Mouse (Mus musculus) embryonic facial prominence, embryonic 12.5 days (tissue): ENCODE measurements around the gene Slc47a1. TPM values are rescaled to one million over a fixed set of nuclear protein-coding genes. Genes with fewer than 3 reads are reported as not detected.
"Not testable (repeated sequence)": the region's sequence is repeated elsewhere in the genome, so short reads cannot be mapped to it uniquely, and the experiment has no call there.

Experiments
- ATAC-seq: fragments of 200-750 bp; cut with Nextera tagmentation; 2 replicates; pipeline ENCODE4 v1.8.0; 2017; ENCODE audit not compliant: insufficient number of reproducible peaks, insufficient read depth, low FRiP score, low TSS enrichment
- H3K27ac ChIP-seq: fragments of 300-500 bp; sonication (generic); 2 replicates; pipeline ENCODE4 v1.5.1; 2016; ENCODE audit warnings: mild to moderate bottlenecking
- H3K27me3 ChIP-seq: fragments of 300-500 bp; sonication (generic); 2 replicates; pipeline ENCODE4 v1.6.1; 2016; ENCODE audit warnings: mild to moderate bottlenecking, moderate library complexity
- H3K36me3 ChIP-seq: fragments of 300-500 bp; sonication (generic); 2 replicates; pipeline ENCODE4 v1.6.1; 2016; ENCODE audit warnings: mild to moderate bottlenecking
- H3K4me1 ChIP-seq: fragments of 300-500 bp; sonication (generic); 2 replicates; pipeline ENCODE4 v1.6.1; 2016
- H3K4me2 ChIP-seq: fragments of 300-500 bp; sonication (generic); replicated peaks from 2 replicates; pipeline ENCODE4 v1.6.1; 2016; ENCODE audit warnings: mild to moderate bottlenecking, moderate library complexity
- H3K4me3 ChIP-seq: fragments of 300-500 bp; sonication (generic); 2 replicates; pipeline ENCODE4 v1.5.1; 2016; ENCODE audit warnings: mild to moderate bottlenecking
- H3K9ac ChIP-seq: fragments of 300-500 bp; sonication (generic); 2 replicates; pipeline ENCODE4 v1.6.1; 2016; ENCODE audit warnings: mild to moderate bottlenecking, moderate library complexity
- H3K9me3 ChIP-seq: fragments of 300-500 bp; sonication (generic); 2 replicates; pipeline ENCODE4 v1.6.1; 2016; ENCODE audit warnings: mild to moderate bottlenecking, moderate library complexity
- WGBS: fragments of 180-500 bp; shearing (Covaris S2); methylation state at CpG from one replicate; pipeline ENCODE4 v1.1.7; 2016; 5-methylcytosine and 5-hydroxymethylcytosine counted together
- polyA plus RNA-seq: library from polyadenylated mRNA; unstranded; fragments of >200 nt; fragmentation: Nextera tagmentation; extraction: Ambion mirVana; gene quantifications from 2 replicates; pipeline ENCODE4 v1.2.1, GENCODE M21; 2016

Slc47a1 gene
- polyA plus RNA-seq, 1 experiment from 2014 or later, result 0.10 TPM

DNA sequence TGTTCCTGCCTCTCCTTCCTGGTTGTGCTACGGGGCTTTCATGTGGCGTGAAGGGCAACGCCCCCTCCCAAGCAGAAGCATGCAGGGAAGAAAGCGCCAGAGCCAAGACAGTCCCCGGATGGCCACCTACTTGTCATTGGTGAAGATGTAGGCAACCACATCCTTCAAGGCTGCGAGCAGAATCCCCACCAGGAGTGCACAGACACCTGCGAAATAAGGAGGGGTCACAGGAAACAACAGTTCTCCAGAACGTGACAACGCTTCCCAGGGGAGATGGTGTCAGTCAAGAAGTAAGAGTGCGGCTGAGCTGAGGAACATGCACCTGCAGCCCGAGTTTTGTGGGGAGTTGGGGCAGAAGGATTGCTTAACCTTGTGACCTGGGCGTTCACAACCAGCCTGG lies 68.3 kb downstream of the Slc47a1 start:
- no peak for ATAC-seq
- H3K9ac ChIP-seq, result no peak overlapping the region
- no peaks in the 10 kb centered on the region; the same call in 1 of the 2 replicates for H3K27me3 ChIP-seq
- H3K9me3 ChIP-seq, result 0 out of 2 replicates have a peak, but pooled peaks cover 5% of the 10 kb centered on the region
- H3K4me2 ChIP-seq, result no peak overlapping the region
- no peaks in the 10 kb centered on the region for H3K4me1 ChIP-seq
- no peak overlapping the region for H3K27ac ChIP-seq
- no peaks in the 10 kb centered on the region for H3K36me3 ChIP-seq
- H3K4me3 ChIP-seq, result no peak overlapping the region
- WGBS, result 52% methylated on average over 12 of the region's 12 CpGs

DNA sequence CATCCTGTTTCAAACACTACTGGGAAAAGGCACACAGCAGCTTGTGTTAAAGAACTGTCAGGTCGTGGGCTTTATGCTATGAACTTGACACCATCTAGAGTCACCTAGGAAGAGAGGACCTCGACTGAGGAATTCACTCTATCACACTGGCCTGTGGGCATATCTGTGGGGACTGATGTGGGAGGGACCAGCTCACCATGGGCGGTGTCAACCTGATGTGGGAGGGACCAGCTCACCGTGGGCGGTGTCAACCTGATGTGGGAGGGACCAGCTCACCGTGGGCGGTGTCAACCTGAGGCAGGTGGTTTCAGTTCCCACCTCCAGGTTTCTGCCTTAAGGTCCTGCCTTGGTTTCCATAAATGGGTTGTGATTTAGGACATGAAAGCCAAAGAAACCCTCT lies 70.3 kb downstream of the Slc47a1 start:
- 33% methylated on average over 7 of the region's 7 CpGs for WGBS
- Histone ChIP-seq H3K27me3 (no peaks in the 10 kb centered on the region; the same call in 1 of the 2 replicates), H3K4me2 (no peak overlapping the region), H3K4me3 (no peak overlapping the region), H3K27ac (no peak overlapping the region), H3K4me1 (no peaks in the 10 kb centered on the region), H3K9ac (no peak overlapping the region), H3K9me3 (0 out of 2 replicates have a peak, but pooled peaks cover 5% of the 10 kb centered on the region), H3K36me3 (no peaks in the 10 kb centered on the region)
- no peak for ATAC-seq

DNA sequence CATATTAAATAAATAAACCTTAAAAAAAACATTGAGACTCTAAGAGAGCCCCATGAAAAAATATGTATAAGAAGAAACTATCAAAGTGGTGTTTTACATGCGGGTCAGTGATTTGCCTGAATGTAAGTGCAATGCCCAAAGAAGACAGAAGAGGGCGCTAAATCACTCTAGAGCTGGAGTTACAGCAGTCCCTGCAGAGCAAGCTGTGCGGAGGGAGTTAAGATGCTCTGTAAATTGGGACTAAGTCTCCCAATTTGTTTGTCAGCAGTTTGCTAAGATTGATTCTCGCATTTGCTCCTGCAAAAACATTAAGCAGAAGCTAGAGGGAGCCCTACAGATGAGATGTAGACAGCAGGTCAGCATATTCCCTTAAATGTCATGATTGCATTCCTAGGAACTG lies 72.8 kb downstream of the Slc47a1 start:
- H3K9ac ChIP-seq, result no peak overlapping the region
- peaks cover 6% of the 10 kb centered on the region; the same call in 1 of the 2 replicates for H3K4me1 ChIP-seq
- ATAC-seq, result no peak
- H3K4me3 ChIP-seq, result no peak overlapping the region
- H3K27me3 ChIP-seq, result no peaks in the 10 kb centered on the region; the same call in 1 of the 2 replicates
- H3K27ac ChIP-seq, result no peak overlapping the region
- 79% methylated on average over 4 of the region's 4 CpGs for WGBS
- no peak overlapping the region for H3K4me2 ChIP-seq
- H3K9me3 ChIP-seq, result 0 out of 2 replicates have a peak, but pooled peaks cover 5% of the 10 kb centered on the region
- no peaks in the 10 kb centered on the region for H3K36me3 ChIP-seq

DNA sequence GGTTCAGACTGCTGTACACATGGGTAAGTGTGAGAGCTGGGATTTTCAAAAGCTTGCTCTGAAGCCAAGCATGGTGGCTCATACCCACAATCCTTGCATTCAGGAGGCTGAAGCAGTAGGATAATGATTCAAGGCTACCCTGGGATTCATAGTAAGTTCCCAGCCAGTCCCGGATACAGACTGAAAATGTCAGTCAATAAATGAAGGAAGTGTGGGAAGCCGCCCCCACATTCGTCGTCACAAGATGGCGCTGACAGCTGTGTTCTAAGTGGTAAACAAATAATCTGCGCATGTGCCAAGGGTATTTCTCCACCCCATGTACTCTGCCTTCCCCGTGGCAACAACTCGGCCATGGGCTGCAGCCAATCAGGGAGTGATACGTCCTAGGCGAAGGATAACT lies 73.6 kb downstream of the Slc47a1 start:
- H3K4me1 ChIP-seq, ATAC-seq, H3K27me3 ChIP-seq, H3K36me3 ChIP-seq, H3K9me3 ChIP-seq, H3K4me2 ChIP-seq, H3K27ac ChIP-seq, H3K9ac ChIP-seq, H3K4me3 ChIP-seq: not testable (repeated sequence)
- 95% methylated on average over 6 of the region's 10 CpGs for WGBS

- Histone ChIP-seq H3K36me3 (no peaks in the 10 kb centered on the region), H3K27me3 (no peaks in the 10 kb centered on the region), H3K9ac (no peak overlapping the region), H3K4me2 (peak overlapping the region; percentile 31), H3K9me3 (0 out of 2 replicates have a peak, but pooled peaks cover 5% of the 10 kb centered on the region), H3K4me3 (no peak overlapping the region), H3K4me1 (peaks cover 6% of the 10 kb centered on the region; the same call in 1 of the 2 replicates), H3K27ac (no peak overlapping the region)
- no peak for ATAC-seq
- WGBS, result 32% methylated on average over 12 of the region's 16 CpGs
Observed at GRCm38 (mm10) chr11:61300716-61301392, 77.3 kb downstream of the Slc47a1 start.

DNA sequence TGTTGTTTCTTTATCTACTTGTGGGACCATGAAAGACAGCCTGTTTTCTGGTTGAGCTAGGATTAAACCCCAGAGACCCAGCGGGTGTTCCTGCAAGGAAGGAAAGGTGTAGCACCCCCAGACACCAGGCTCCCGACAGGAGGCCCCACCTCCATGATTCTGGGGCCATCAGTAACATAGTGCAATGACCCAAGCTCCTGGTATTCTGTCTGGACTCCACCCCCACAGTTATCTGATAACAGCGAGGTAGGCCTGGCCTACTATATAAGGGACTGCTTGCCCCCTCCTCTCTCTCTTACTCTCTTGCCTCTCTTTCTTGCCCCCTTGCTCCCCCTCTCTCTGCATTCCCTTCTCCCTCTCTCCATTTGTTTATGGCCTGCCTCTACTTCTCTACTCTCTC lies 77.9 kb downstream of the Slc47a1 start:
- Histone ChIP-seq H3K4me3 (no peak overlapping the region), H3K9ac (no peak overlapping the region), H3K27me3 (no peaks in the 10 kb centered on the region), H3K36me3 (no peaks in the 10 kb centered on the region), H3K4me2 (peak overlapping the region; percentile 31; the same call in 1 of the 2 replicates), H3K27ac (no peak overlapping the region), H3K4me1 (peaks cover 6% of the 10 kb centered on the region; the same call in 1 of the 2 replicates), H3K9me3 (0 out of 2 replicates have a peak, but pooled peaks cover under 1% of the 10 kb centered on the region)
- 64% methylated on average over 3 of the region's 3 CpGs for WGBS
- no peak for ATAC-seq

DNA sequence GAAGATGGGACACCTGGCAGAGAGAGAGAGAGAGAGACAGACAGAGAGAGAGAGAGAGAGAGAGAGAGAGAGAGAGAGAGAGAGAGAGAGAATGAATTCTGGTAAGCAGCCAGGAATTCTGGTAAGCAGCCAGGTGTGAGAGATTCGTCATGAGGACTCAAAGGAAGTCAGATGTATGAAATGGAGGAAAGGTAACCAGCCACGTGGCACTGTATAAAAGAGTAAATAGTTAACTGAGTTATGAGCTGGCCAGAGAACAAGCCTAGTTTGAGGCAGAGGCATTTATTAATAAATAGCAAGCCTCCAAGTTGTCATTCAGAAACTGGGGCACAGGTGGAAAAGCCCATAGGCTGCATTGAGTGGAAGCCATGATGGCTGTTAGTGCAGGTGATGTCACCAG lies 80.2 kb downstream of the Slc47a1 start:
- WGBS, result 79% methylated on average over 2 of the region's 2 CpGs
- Histone ChIP-seq H3K4me1 (peaks cover 6% of the 10 kb centered on the region; the same call in 1 of the 2 replicates), H3K4me2 (no peak overlapping the region), H3K9ac (no peak overlapping the region), H3K4me3 (no peak overlapping the region), H3K27ac (no peak overlapping the region), H3K9me3 (no peaks in the 10 kb centered on the region), H3K36me3 (no peaks in the 10 kb centered on the region), H3K27me3 (no peaks in the 10 kb centered on the region)
- no peak for ATAC-seq

GRCm38 (mm10) chr11:61297326-61297725 lies 80.8 kb downstream of the Slc47a1 start:
- ATAC-seq, result no peak
- 78% methylated on average over 2 of the region's 2 CpGs for WGBS
- no peak overlapping the region for H3K27ac ChIP-seq
- H3K9ac ChIP-seq, result no peak overlapping the region
- no peak overlapping the region for H3K4me3 ChIP-seq
- peaks cover 6% of the 10 kb centered on the region; the same call in 1 of the 2 replicates for H3K4me1 ChIP-seq
- H3K4me2 ChIP-seq, result no peak overlapping the region
- no peaks in the 10 kb centered on the region for H3K36me3 ChIP-seq
- no peaks in the 10 kb centered on the region for H3K27me3 ChIP-seq
- H3K9me3 ChIP-seq, result no peaks in the 10 kb centered on the region

GRCm38 (mm10) chr11:61296556-61296955 lies 81.6 kb downstream of the Slc47a1 start:
- H3K4me1 ChIP-seq, result peaks cover 6% of the 10 kb centered on the region; the same call in 1 of the 2 replicates
- no peak overlapping the region for H3K27ac ChIP-seq
- H3K36me3 ChIP-seq, result no peaks in the 10 kb centered on the region
- no peaks in the 10 kb centered on the region for H3K9me3 ChIP-seq
- no peak overlapping the region for H3K9ac ChIP-seq
- H3K4me2 ChIP-seq, result no peak overlapping the region
- ATAC-seq, result no peak
- no peaks in the 10 kb centered on the region for H3K27me3 ChIP-seq
- 66% methylated on average over 1 of the region's 1 CpGs for WGBS
- H3K4me3 ChIP-seq, result no peak overlapping the region

GRCm38 (mm10) chr11:61295556-61295955 lies 82.6 kb downstream of the Slc47a1 start:
- Histone ChIP-seq H3K4me2 (no peak overlapping the region), H3K4me3 (no peak overlapping the region), H3K27ac (no peak overlapping the region), H3K9ac (no peak overlapping the region), H3K36me3 (no peaks in the 10 kb centered on the region), H3K9me3 (no peaks in the 10 kb centered on the region), H3K4me1 (peaks cover 2% of the 10 kb centered on the region; the same call in 1 of the 2 replicates), H3K27me3 (no peaks in the 10 kb centered on the region)
- 87% methylated on average over 2 of the region's 2 CpGs for WGBS
- no peak for ATAC-seq

- Histone ChIP-seq H3K4me1 (no peaks in the 10 kb centered on the region), H3K36me3 (no peaks in the 10 kb centered on the region), H3K9me3 (no peaks in the 10 kb centered on the region), H3K9ac (no peak overlapping the region), H3K27ac (no peak overlapping the region), H3K4me2 (no peak overlapping the region), H3K4me3 (no peak overlapping the region), H3K27me3 (no peaks in the 10 kb centered on the region)
- ATAC-seq, result no peak
- 81% methylated on average over 3 of the region's 3 CpGs for WGBS
Observed at GRCm38 (mm10) chr11:61294431-61294830, 83.7 kb downstream of the Slc47a1 start.
